Mouse (Mus musculus): Measurements from ENCODE around the gene Gpr37l1.

Gpr37l1 gene

DNA sequence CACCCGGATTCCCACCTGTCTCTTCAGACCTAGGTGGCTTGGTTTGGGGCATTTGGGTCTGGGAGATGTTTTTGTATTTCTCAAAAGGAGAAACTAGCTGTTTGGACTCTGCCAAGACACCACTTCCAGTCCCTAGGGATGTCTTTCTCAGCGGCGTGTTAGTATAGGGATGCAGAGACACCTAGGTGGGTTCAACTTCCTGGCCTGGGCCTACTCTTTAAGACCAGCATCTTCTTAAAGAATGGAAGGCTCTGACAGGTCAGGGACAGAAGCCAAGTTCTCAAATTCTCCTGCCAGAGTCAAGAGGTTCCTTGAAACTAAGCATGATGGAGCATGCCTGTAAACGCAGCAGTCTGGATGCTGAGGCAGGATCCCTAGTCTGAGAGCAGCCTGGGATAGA is 19.0 kb downstream of the Gpr37l1 start:
- no peak for DNase-seq (ENCODE audit: low read depth, low spot score)

DNA sequence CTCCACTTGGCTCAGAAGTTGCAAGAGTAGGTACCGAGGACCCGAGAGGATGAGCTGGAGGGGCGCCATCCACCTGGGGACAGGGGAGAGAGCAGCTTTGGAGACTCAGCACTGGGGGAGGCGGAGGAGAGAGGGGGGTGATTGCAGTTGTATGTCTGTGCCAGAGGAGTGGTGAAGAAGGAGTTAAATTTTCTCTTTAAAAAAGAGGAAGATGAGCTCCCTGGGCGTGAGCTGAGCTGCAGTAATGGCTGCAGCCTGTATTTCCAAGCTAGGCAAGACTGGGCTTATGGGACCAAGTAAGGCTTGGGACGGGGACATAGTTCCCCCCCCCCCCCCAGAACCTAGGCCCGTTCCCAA is 19.8 kb downstream of the Gpr37l1 start:
- DNase-seq (ENCODE audit: low read depth, low spot score) = no peak

DNA sequence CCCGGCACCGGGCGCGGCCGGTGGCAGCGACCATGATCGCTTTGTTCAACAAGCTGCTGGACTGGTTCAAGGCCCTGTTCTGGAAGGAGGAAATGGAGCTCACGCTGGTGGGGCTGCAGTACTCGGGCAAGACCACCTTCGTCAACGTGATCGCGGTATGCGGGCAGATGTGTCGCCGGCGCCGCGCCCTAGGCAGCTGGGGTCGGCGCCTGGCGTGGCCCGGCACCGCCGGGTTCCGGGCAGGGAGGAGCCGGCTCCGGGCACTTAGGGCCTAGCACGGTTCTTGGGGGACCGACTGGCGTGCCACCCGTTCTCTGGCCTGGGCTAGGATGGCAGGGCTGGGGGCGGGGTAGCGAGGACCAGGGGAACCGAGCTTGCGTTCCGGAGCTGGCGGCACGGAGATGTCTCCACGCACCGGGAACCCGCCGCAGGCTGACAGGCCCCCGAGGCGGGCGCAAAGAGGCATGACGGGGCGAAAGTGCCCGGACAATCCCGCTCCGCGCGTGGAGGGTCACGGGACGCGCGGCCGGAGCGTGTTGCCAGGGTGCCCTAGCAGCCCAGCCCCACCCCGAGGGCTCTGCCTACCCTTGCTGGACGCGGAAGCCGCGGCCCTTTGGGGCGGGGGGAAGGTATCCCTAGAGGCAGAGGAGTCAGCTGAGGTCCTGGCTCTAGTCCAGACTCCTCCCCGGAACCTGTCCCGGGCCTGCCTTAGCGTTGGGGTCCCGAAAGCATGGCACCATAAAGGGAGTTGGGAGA is 20.4 kb downstream of the Gpr37l1 start:
- DNase-seq (ENCODE audit: low read depth, low spot score) = peak; percentile 74

DNA sequence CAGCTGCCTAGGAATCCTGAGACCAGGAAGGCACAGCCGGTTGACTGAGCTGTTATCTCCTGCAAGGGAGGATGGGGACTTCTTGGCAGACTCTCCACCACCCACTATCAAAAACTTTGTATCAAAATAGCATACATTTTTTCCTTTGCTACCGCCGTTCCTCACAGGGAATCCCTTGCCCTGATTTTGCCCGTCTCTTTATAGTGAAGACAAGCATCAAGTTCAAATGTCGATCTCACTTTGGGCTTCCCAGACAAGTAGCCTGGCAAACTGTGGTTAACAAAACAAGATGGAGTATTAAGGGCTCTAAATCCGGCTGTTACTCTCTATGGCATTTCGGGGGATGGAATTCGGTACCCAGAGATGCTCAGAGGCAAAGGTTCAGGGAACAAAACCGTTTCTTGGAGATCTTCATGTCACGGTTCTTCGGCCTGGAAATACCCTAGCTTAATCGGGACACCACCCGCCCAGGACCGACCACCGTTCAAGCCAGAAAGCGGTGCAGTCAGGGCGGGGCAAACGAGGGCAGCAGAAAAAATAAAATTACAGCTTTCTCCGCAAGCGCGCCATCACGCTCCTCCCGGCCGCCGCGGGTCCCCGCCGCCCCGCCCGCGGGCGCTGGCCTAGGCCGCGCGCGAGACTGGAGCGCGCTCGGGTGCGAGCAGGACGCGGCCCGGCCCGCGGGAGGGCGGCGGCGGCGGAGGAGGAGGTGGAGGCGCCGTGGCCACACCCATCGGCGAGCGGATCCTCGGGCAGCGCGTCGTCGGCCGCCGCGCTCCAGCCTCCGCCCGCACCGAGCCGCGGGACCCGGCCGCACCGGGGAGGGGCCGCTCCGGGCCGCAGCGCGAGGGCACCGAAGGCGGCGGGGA is 21.2 kb downstream of the Gpr37l1 start, which contains the start of gene Arl8a:
Gene Arl8a (plus strand): TSS at position 748 of the 869 bp plus-strand sequence.
- peak; percentile 60 for DNase-seq (ENCODE audit: low read depth, low spot score)

DNA sequence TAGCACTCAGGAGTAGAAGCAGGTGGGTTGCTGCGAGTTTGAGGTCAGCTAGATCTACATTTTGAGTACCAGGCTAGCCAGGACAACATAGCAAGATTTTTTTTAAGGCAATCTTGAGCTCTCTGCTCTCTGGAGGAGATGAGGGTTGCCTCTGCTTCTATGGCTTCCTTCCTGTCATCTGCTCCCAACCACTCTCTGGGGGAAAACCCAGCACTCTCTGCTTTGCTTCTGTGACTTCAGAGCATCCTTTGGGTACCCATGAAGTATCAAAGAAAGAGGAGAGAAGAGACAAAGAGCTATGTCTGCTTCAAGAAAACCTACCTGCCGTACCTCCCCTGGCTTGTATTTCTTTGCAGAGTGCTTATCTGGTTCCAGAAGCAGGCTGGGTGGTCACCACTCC is 23.5 kb downstream of the Gpr37l1 start:
- DNase-seq (ENCODE audit: low read depth, low spot score) = no peak

DNA sequence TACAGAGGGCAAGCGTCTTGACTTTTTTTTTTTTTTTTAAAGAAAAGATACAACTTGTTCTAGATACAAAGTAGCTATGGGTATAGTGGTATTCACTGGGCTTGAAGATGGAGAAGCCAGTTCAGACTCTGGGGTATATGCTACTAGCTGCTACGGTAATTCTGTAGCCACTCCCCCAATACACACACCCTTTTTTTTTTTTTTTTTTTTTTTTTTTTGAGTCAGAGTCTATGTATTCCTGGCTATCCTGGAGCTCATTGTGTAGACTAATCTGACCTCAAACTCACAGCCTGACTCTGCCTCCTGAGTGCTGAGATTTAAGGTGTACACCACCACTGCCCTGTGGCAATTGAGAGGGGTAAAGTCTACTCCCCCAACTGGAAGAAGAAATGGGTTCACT is 25.0 kb downstream of the Gpr37l1 start:
- no peak for DNase-seq (ENCODE audit: low read depth, low spot score)

DNA sequence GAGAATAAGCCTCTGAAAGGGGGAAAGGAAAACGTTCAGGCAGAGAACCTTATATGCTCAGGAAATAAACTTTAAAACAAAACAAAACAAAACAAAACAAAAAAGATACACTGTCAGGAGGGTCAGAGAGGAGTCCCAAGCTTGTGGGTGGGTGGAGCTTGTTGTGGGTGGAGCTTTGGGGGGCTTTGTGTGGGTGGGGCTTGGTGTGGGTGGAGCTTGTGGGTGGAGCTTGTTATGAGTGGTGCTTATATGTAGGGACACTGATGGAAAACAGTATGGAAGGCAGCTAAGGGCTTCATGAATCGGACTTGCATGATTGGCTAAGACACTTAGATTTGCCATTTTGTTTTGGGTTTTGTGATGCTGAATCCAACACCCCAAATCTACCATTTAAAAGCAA is 27.6 kb downstream of the Gpr37l1 start:
- peak; percentile 78 for DNase-seq (ENCODE audit: low read depth, low spot score)

DNA sequence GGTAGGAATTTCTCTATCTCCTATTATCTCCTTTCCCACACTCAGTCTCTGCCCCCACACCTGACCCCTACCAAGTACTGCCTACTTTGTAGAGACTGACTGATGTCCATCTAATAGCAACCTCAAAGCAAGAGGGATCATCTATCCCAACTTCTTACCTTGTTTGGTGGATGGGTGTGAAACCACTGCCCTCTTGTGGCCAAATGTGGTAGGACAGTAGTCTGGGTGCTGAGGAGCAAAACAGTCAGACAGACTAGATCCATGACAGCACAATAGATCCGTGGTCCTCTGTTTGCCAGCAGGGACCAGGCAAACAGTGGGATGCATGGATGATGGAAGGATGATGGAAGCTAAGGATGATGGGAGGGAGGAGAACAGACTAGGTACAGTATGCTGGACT is 31.0 kb downstream of the Gpr37l1 start:
- peak; percentile 92 for DNase-seq (ENCODE audit: low read depth, low spot score)

DNA sequence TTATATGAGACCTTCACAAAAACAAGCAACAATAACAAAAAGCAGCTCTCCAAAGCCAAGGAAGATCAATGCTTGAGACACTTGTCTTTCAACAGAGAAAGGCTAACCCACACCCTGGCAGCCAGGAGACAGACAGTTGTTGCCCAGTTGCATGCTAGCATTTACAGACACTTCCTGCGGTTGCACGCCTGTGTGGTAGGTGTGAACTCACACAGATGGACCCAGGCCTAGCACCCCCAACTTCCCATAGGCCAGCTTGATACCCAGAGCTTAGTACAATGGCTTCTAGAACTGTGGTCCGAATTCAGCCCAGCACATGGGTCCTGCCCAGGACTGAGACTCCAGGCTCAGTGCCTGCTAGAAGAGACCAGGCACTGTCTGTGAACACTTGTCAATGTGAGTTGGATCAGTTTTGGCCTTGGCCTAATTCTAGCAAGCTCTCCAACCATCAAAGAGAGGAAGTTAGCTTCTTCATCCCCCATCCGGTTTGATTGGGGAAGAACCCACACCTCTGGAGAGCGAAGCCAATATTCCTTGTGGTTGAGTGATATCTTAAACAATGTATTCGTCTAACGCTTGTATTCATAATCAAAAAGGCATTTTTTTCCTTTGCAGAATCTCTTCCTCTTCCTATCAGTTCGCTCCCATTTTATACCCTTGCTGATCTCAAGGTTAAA is 32.2 kb downstream of the Gpr37l1 start:
- DNase-seq (ENCODE audit: low read depth, low spot score) = no peak

DNA sequence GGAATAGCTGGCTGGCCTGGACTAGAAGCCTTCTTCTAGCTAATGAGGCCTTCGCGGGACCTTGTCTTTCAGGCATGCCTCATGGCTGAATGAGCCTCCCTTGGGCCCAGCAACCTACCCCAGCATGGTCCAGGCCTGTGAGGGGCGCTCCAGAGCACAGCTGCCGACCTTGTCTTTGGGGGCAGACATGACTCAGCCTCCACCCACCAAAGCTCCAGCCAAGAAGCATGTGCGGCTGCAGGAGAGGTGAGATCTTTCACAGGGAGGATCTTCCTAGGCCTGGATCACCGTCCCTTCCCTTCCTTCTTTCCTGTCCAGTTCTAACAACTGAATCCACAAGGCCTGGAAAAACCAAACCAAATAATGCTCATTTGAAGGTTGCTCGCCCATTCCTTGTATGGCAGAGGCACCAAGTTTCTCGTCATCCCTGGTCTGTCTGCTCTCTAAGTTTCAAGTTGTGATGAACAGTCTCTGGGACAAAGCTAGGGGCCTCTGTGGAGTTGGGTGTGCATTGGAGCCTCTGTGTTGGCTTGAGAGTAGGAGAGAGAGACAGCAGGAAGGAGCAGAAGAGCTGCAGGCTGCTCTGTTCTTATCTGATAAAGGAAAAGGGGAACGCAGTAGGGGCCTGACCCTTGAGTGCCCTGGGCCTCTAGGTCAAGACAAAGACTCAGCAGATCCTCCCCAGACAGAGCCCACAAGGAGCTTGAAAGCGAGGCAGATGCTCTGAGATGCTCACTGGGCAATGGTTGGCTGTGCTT is 33.6 kb downstream of the Gpr37l1 start:
- DNase-seq (ENCODE audit: low read depth, low spot score) = no peak

DNA sequence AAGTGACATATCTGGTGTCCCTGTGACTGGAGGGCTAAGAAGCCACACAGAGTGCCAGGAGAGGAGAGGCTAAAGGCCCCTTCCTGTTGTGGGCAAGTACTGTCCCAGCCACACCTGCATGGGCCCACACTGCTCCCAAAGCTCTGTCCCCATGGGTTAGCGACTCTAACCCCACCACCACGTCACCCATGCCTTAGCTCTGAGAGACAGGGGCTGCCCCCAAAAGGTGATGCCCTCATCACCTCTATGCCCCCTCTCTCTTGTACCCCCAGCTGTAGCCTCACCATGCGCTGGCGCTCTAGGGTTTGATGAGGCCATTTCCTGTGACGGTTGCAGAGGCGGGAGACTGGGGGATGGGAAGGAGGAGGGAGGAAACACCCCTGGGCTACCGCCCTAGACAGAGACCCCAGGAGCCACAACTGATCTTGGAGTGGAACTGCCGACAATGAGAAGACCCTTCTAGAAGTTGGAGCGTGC is 34.5 kb downstream of the Gpr37l1 start:
- no peak for DNase-seq (ENCODE audit: low read depth, low spot score)

DNA sequence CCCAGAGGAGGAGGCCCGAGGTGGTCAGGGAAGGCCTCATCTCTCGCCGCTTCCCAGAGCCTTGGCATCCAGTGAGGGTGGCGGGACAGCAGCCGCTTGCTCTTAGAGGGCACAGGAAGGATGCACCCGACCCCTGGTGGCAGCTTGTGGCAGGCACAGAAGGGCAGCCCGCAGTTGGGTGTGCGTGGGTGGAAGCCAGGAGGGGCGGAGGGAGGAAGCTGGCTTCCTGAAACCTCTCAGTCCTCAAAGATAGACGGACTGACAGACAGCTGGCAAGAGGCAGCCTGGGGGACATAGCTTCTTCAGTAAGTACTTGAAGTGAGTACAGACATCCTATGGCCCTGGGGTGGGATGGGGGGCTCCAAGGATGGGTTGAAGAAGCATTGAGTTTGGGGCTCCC is 35.0 kb downstream of the Gpr37l1 start, which contains the start of gene Ptpn7:
Gene Ptpn7 (plus strand): TSS at position 228 of the 400 bp plus-strand sequence.
- peak; percentile 78 for DNase-seq (ENCODE audit: low read depth, low spot score)

DNA sequence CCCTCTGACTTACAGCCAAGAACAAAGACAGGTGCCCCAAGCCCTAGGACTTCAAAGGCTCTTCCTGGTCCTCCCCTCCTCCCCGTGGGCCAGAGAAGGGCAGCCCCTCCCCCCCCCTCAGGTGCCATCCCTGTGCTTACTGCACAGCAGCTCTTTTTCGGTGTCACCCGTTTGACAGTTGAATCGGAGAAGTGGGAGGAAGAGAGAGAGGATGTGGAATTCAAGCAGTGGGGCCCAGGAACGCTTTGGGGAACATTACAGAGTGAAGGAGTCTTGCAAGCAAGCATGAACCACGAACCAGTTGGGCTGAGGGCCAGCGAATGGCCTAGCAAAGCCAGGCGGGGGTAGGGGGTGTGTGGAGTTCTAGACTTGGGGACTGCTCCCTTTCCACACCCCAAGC is 35.9 kb downstream of the Gpr37l1 start:
- DNase-seq (ENCODE audit: low read depth, low spot score) = no peak

DNA sequence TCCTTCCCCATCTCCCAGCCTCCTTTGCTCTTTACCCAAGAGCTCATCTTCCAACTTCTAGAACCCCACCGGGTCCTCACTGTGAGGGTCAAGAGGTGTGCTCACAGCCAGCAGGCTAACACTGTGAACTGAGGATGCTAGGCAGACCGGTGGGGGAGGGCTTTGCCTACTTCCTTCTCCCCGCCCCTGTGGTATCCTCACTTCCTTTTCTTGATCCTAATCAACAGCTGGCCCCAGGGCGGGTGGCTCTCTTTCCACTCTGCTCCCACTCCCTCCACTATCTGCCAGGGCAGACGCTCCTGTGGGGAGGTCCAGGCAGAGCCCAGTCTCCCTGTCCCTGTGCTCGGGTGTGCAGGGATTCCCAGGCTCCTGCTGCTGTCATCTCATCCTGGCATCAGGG is 36.4 kb downstream of the Gpr37l1 start:
- peak; percentile 50 for DNase-seq (ENCODE audit: low read depth, low spot score)

DNA sequence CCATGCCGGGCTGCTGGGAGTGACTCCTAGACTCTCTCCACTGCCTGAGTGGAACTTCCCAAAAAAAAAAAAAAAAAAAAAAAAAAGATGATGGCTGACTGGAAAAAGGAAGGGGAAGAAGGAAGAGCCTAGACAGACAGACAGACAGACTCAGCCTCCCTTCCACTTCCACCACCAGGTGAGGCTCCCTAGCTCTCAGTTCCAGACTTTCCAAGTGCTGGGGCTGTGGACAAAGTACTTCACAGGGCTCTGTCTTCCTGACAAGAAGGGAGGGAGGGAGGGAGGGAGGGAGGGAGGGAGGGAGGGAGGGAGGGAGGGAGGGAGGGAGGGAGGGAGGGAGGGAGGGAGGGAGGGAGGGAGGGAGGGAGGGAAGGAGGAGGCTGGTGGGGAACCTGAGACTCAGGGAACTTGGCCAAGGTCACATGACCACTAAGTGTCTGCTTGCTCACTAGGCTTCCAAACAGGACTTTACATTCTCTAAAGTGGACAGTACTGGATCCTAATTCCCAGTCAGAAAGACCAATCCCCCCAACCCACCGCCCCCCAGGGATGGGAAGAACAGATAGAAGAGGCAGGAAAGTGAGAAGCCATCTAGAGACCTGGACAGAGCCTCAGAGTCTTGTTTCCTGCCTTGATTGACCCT is 37.0 kb downstream of the Gpr37l1 start:
- DNase-seq (ENCODE audit: low read depth, low spot score) = peak; percentile 83

DNA sequence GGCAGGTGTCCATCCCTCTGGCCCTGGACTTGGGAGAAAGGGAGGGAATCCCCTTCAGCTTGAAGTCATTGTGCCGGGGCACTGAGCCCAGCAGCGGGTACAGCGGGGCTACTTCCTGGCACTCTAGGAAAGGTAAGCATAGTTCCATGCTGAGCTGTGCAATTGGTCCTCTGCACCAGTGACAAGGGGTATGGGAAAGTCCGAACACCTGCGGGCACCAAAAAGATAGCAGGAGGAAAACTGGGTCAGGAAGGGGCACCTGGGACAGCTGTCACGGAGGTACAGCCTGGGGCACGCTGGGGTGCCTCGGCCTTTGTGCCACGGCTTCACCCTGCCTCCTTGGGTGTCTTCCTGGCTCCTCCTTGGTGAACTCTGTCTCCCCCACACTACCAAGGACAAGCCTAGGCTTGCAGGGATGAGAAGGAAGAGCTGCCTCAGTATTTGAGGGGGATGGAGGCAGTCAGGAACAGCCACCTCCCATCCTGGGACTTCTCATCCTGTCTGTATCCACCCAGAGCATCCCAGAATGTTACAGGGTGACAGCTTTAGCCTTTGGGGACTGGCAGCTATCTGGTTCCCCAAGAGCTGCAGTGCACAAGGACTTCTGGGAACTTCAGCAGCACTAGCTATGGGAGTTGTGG is 37.8 kb downstream of the Gpr37l1 start:
- DNase-seq (ENCODE audit: low read depth, low spot score) = peak; percentile 51

DNA sequence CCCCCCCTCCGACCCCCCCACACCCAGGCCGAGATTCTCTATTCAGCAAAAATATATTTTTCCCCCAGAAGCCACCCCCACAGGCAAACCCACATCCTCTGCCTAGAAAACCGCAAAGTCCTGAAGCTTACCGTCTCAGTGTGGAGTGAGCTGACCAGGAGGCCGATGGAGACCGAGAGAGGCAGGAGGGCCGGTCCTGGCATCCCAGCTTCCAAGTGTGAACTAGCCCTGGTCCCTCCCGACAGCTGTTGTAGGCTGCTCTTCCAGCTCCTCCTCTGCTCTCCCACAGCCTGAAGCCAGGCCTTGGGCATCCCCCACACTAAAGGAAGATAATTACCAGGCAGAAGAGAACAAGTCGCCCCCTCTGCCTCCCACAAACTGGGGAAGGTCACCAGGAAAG is 38.5 kb downstream of the Gpr37l1 start:
- no peak for DNase-seq (ENCODE audit: low read depth, low spot score)

DNA sequence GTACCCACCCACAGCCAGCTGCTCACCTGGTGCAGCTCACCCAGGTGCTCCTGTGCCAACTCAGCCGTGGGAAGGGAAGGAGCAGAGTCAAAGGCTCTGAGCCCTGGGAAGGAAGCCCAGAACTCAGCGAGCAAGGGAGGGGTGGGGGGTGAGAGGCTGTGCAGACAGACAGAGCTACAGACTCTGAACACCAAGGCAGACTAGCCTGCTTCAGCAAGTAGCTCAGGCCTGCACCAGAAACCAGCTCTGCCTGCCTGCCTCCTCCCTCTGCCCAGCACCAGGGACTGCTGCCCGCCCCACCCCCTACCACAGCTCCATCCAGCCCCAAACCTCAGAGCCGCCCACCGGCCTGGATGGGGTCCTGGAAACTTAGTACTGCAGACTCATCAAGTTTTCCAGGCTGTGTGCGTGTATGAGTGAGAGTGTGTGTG is 39.5 kb downstream of the Gpr37l1 start:
- no peak for DNase-seq (ENCODE audit: low read depth, low spot score)

DNA sequence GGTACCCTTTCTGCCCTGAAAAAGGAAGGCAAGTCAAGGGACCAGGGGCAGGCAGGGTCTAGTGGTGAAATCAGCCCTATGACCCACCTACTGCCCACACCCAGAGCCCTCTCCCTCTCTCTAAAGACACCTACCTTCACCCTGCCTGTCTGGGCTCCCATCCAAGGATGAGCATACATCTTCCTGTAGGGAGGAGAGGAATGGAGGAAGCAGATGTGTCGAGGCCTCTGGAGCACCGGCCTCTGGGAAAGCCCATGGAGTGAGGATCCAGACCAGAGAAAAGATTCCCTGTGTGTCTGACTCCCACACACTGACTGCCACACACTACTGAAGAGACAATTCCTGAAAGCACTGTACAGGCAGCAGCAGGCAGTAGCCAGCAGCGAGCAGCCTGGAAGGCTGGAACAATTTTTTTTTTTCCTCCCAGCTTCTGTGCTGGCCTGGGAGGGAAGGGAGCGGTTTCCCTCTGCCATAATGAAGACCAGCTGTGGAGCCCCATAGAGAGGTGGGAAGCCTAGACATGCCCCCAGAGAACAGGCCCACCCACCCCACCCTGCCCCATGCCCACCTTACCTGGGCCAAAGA is 40.9 kb downstream of the Gpr37l1 start:
- DNase-seq (ENCODE audit: low read depth, low spot score) = no peak

DNA sequence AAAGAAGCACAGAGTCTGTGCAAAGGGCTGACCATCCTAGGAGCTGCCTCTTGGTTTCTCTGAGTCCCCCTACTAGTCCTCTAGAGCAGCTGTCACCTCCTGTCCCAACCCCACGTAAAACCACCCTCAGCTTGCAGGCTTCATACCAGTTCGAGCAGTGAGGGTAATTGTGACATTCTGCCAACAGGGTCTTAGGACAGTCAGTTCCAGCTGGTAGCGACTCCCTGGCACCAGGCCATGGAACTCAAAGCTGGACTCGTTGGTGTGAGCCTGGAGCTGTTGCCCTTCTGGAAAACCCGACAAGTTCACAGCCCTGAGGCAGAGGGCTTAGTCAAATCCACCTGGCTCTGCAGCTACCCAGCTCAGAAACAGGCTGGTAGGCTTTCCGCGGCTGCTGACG is 41.5 kb downstream of the Gpr37l1 start:
- no peak for DNase-seq (ENCODE audit: low read depth, low spot score)

Measured in ES-CJ7 (cell line).